Mouse (Mus musculus): ENCODE results near the gene Dynll1.

Gene Dynll1

GRCm38 (mm10) chr5:115300792-115301614, at the start of gene Dynll1:
Gene Dynll1, minus strand, starts transcription at chr5:115300999.
- DNase-seq (ENCODE audit: low read depth): peak; percentile 100

GRCm38 (mm10) chr5:115349225-115349555, 48.4 kb upstream of the Dynll1 start:
- DNase-seq (ENCODE audit: low read depth): no peak

- DNase-seq (ENCODE audit: low read depth): peak; percentile 97
Measured at GRCm38 (mm10) chr5:115348546-115349224, 47.9 kb upstream of the Dynll1 start, which contains the start of gene Cox6a1. Gene Cox6a1, minus strand, starts transcription at chr5:115348981.

DNA sequence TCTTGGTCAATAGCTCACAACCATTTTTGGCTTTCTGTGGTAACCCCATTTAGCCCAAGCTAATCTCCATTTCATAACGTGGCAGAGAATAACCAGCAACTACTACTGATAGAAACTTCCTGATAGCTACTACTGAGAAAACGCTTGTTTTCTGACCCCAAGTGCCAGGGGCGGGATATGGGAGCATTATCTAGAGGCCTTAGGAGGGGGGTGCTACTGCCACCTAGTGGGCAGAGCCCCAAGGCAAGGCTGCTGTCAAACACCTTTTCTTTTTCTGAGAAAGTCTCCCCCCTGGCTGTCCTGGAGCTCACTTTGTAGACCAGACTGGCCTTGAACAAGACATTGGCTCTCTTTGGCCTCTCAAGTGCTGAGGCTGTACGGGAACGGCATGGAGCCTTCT, 46.8 kb upstream of the Dynll1 start:
- peak; percentile 86 for DNase-seq (ENCODE audit: low read depth)

DNA sequence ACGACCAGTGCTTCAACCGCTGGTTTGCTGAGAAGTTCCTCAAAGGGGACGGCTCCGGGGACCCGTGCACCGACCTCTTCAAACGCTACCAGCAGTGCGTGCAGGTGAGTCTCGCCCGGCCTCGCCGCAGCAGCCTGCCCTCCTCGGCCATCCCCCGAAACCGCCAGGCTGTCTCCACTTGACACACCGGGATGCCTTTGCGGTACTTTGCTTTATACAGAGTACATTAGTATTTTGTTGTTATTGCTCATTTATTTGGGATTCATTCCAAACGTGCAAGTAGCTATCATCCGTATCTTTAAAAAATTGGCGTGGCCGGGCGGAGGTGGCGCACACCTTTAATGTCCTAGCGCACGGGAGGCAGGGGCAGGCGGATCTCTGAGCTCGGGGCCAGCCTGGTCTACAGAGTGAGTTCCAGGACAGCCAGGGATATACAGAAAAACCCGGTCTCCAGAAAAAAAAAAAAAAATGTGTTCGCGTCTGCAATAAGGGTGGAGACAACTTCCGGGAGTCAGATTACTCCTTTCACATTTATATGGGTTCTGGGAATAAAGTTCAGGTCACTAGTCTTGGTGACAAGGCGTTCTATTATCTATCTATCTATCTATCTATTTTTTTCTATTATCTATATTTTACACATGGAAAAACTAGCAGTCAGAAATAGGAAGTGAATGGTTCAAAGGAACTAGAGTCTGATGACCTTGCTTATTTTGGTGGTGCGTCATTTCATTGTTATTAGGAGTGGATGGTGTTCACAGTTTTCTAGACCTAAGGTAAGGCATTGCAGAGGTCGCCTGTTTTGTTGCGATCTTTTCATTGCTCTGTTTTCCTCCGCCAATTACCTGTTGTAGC, 40.7 kb upstream of the Dynll1 start:
- DNase-seq (ENCODE audit: low read depth): no peak

- DNase-seq (ENCODE audit: low read depth): peak; percentile 81
Measured at GRCm38 (mm10) chr5:115340577-115341313, 39.9 kb upstream of the Dynll1 start, which contains the start of the genes Gatc and Triap1. Gene Gatc, minus strand, starts transcription at chr5:115341178. Gene Triap1, plus strand, starts transcription at chr5:115341225.

DNA sequence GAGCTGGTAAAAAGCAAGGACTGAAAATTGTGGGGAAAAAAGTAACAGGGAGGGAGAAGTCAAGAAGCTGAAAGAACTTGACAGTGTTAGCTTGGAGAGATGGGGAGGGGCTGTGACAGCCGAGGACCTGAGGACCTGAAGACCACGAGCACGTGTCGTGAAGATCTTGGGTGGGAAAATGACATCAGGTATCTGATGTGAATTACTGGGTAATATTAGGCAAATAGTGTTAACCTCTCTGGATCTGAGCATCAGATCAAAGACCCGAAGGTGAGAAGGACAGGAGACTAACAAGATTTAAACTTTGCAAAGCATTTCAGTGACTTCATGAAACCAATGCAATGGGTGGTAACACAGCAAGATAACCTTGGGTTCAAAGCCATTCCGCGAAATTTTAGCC, 39.2 kb upstream of the Dynll1 start:
- DNase-seq (ENCODE audit: low read depth): no peak

DNA sequence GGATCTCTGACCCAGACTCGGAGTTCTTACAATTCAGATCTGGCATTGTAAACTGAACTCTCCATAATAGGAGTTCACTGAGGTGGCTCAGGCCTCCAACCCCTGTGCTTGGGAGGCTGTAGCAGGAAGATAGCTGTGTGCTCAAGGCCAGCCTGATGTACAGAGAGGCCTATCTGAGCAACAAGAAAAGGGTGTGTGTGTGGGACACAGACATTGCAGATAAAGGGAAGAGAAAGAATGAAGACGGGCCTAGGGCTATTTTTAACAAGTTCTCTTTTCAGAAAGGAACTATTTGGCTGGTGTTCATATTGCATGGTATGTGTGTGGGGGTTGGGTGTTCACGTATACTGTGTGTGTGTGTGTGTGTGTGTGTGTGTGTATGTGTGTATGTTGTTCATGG, 32.8 kb upstream of the Dynll1 start:
- DNase-seq (ENCODE audit: low read depth): no peak

DNA sequence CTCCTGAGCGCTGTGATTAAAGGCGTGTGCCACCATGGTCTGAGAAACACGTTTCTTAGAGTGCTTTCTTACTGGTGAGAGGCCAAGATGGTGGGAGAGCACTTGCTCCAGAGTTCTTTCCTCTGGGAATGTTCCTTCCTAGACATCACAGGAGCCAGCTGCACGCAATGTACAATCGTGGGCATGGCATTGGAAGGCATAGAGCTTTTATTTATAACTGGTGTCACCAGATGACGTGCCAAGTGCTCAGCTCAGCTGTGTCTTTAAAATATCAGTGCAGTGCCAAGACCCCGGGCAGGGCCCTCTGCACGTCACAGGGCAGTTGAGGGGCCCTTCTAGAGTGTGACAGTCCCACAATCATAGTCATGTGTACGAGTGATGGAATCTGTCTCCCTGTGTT, 30.2 kb upstream of the Dynll1 start:
- no peak for DNase-seq (ENCODE audit: low read depth)

DNA sequence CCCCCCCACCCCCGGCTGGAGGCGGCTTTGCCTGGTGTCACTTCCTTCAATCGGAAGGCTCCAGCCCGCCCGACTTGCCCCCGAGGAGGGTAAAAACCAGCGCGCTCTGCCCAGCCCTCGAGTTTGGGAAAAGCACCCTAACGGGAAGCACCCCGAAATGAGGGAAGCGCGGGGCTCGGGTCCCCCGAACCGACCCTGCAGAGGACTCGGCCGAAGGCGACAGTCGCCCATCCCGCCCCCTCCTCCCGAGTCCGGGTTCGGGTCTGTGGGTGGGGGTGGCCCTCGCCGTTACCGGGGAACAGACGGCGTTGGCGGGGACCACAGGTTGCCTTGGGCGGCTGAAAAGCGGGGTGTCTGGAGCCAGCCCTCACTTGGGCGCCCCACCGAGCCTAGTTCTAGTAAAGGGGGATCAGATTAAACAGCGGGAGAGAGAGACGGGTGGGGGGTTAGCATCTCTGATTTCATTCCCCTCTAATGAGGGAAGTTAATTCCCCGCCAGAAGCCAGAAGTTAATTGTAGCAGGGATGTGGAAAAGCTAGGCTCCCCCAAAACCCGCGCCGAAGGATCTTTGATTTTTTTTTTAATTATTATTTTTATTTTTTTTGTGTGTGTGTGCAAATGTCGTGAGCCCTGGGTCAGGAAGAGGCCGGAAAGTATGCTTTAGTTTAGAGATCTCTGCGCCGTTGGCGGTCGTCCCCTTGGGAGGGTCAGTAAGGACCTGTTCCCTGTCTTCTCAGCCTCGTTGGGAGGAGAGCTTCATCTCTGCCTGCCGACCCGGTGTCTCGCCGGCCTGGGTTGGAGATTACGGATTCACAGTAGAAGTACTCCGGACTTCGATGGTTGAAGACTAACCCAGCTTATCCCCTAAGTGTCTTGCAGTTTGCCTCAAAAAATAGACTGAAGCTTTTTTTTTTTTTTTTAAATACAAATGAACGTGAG, 27.1 kb upstream of the Dynll1 start:
- DNase-seq (ENCODE audit: low read depth): no peak

DNA sequence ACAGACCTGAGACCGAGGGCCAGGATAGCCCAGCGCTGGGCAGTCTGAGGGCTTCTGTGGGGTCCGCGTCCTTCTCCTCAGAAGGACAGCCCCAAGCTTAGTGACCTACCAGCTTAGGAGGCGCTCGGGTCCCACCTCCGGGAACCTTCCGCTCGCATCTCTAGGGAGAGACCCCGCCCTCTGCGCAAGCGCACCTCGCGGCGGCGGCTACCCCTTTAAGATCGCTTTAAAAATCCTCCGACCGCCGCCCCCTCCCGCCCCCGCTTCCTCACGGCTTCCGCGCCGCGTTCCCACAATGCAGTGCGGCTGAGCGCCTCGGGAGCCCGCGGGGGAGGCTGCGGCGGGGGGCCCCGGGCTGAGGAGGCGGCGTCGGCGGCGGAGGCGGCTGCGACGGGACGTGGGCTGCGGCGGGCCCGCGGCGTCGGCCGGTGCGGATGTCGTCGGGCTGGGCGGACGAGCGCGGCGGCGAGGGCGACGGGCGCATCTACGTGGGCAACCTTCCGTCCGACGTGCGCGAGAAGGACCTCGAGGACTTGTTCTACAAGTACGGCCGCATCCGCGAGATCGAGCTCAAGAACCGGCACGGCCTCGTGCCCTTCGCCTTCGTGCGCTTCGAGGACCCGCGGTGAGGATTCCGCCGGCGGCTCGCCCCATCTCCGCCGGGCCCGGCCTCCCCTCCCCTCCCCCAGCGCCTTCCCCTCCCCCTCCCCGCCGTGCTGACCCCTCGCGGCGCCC, 26.2 kb upstream of the Dynll1 start, which contains the start of gene Srsf9:
Srsf9 (plus strand) TSS at position 303 of the 735 bp plus-strand sequence.
- peak; percentile 93 for DNase-seq (ENCODE audit: low read depth)

DNA sequence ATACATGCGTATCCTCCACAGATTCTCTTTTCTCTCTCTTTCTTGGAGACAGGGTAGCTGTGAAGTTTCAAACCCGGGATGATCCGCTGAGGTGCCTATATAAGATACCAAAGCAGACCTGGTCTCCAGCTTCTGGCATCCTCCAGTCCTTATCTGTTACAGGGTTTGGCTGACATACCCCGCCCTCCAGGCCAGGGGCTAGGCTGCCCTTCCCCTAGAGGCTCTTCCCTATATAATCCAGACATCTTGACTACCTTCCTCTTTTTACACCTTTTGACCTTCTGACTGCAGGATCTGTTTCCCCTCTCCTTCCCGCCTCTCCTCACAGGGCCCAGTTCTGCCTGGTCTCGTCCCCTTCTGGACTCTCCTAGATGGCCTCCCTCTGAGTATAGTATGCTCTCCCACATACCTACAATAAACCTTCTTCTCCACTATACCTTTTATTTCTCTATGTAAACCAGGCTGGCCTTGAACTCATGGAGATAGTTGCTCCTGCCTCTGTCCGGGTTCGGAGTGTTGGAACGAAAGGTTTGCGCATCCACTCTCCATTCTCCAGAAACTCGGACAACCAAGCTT, 25.5 kb upstream of the Dynll1 start:
- DNase-seq (ENCODE audit: low read depth): no peak

GRCm38 (mm10) chr5:115319004-115319940, 18.5 kb upstream of the Dynll1 start:
- no peak for DNase-seq (ENCODE audit: low read depth)

- DNase-seq (ENCODE audit: low read depth): no peak
Measured at GRCm38 (mm10) chr5:115317645-115318328, 17.0 kb upstream of the Dynll1 start.

DNA sequence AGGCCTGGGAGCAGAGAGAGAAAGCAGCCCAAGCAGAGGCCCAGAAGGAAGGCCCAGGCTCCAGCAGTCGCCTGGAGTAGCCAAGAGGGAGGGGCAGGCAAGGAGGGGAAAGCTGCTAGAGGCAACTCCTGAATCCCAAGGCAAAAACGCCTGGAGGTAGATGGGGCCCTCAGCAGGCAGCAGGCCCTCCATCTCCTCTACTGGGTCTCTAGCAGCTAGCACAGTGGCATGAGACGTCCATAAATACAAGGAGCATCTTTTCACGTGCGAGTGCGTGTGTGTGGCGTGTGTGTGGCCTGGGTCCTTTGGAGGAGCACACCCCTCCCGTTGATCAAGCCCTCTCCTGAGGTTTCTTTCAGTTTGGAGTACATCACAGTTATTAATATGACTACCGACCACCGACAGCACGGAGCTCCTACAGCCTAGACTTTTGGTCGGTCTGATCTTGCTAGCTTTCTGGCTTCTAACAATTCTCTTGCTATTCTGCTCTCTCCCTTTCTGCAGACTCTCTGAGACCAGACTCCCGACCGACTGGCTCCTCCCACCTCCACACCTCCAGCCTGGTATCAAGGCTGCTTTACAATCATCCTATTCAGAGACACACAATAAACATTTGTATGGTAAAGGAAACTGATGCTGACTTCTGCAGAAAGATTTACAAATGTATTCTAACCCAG, 16.3 kb upstream of the Dynll1 start:
- no peak for DNase-seq (ENCODE audit: low read depth)

DNA sequence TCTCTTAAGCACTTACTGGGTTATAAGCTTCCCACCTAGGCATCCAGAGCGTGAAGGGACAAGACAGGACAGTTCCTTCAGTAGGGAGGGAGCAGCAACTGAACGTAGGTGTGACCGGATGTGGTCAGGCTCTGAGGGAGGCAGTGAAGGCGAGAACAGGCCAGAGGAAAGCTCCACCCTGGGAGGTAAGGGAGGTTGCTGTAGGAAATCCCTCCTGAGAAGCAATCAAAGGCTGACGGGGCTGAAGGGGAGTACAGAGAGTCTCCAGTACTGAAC, 12.8 kb upstream of the Dynll1 start:
- DNase-seq (ENCODE audit: low read depth): no peak
